Mouse (Mus musculus) embryonic facial prominence, embryonic 10.5 days (tissue): ENCODE measurements around the gene Cdk15. TPM values are rescaled to one million over a fixed set of nuclear protein-coding genes. Genes with fewer than 3 reads are reported as not detected.
A peak's percentile ranks its signal among the peaks of the same experiment; 100 is the strongest.

Experiments
- DNase-seq: peaks from one replicate; pipeline ENCODE4 v3.0.0-alpha.2; 2017; ENCODE audit warnings: low spot score
- H3K27ac ChIP-seq: fragments of 300-500 bp; sonication (generic); replicated peaks from 2 replicates; pipeline ENCODE4 v1.5.1; 2016; ENCODE audit warnings: mild to moderate bottlenecking
- H3K27me3 ChIP-seq: fragments of 300-500 bp; sonication (generic); replicated peaks from 2 replicates; pipeline ENCODE4 v1.6.1; 2016; ENCODE audit warnings: low read depth, mild to moderate bottlenecking; ENCODE audit not compliant: poor library complexity, severe bottlenecking
- H3K36me3 ChIP-seq: fragments of 300-500 bp; sonication (generic); replicated peaks from 2 replicates; pipeline ENCODE4 v1.6.1; 2016; ENCODE audit warnings: mild to moderate bottlenecking, moderate library complexity
- H3K4me1 ChIP-seq: fragments of 300-500 bp; sonication (generic); 2 replicates; pipeline ENCODE4 v1.6.1; 2016
- H3K4me3 ChIP-seq: fragments of 300-500 bp; sonication (generic); 2 replicates; pipeline ENCODE4 v1.5.1; 2016; ENCODE audit warnings: mild to moderate bottlenecking, moderate library complexity
- H3K9me3 ChIP-seq: fragments of 300-500 bp; sonication (generic); 2 replicates; pipeline ENCODE4 v1.6.1; 2016; ENCODE audit warnings: mild to moderate bottlenecking
- WGBS: fragments of 180-500 bp; shearing (Covaris S2); methylation state at CpG from one replicate; pipeline ENCODE4 v1.1.7; 2016; 5-methylcytosine and 5-hydroxymethylcytosine counted together
- polyA plus RNA-seq: library from polyadenylated mRNA; unstranded; fragments of >200 nt; fragmentation: Nextera tagmentation; extraction: Ambion mirVana; gene quantifications from 2 replicates; pipeline ENCODE4 v1.2.1, GENCODE M21; 2016

Cdk15 gene
- polyA plus RNA-seq, 1 experiment from 2014 or later, result 0.61 TPM

GRCm38 (mm10) chr1:59237614-59238211 is 19.0 kb upstream of the Cdk15 start:
- H3K27ac ChIP-seq, result peak overlapping the region; percentile 90
- no peaks in the 10 kb centered on the region for H3K27me3 ChIP-seq
- no peaks in the 10 kb centered on the region for H3K36me3 ChIP-seq
- H3K4me1 ChIP-seq, result peaks cover 16% of the 10 kb centered on the region
- peak; percentile 69 for DNase-seq
- under 1% methylated on average over 19 of the region's 19 CpGs for WGBS
- H3K9me3 ChIP-seq, result 0 out of 2 replicates have a peak, but pooled peaks cover 3% of the 10 kb centered on the region
- peak overlapping the region; percentile 90 for H3K4me3 ChIP-seq

GRCm38 (mm10) chr1:59243770-59244169 is 12.9 kb upstream of the Cdk15 start:
- WGBS, result 63% methylated on average over 2 of the region's 2 CpGs

GRCm38 (mm10) chr1:59247602-59248001 is 9.1 kb upstream of the Cdk15 start:
- H3K4me3 ChIP-seq, result no peak overlapping the region
- no peaks in the 10 kb centered on the region for H3K9me3 ChIP-seq
- WGBS, result 4% methylated on average over 9 of the region's 9 CpGs
- DNase-seq, result peak; percentile 76
- peaks cover 6% of the 10 kb centered on the region for H3K4me1 ChIP-seq
- H3K27ac ChIP-seq, result no peak overlapping the region
- no peaks in the 10 kb centered on the region for H3K27me3 ChIP-seq
- H3K36me3 ChIP-seq, result no peaks in the 10 kb centered on the region

More at GRCm38 (mm10) chr1:59243770-59244169, 12.9 kb upstream of the Cdk15 start:
- H3K4me1 ChIP-seq, result peaks cover 5% of the 10 kb centered on the region; the same call in 1 of the 2 replicates
- H3K27me3 ChIP-seq, result no peaks in the 10 kb centered on the region
- DNase-seq, result no peak
- no peaks in the 10 kb centered on the region for H3K36me3 ChIP-seq
- no peak overlapping the region for H3K27ac ChIP-seq
- H3K4me3 ChIP-seq, result no peak overlapping the region
- 0 out of 2 replicates have a peak, but pooled peaks cover 3% of the 10 kb centered on the region for H3K9me3 ChIP-seq

- peak; percentile 50 for DNase-seq
Observed at GRCm38 (mm10) chr1:59252762-59253161, 3.9 kb upstream of the Cdk15 start.

GRCm38 (mm10) chr1:59253301-59253909 is 3.3 kb upstream of the Cdk15 start:
- peak overlapping the region; percentile 50 for H3K4me3 ChIP-seq
- WGBS, result 2% methylated on average over 16 of the region's 18 CpGs
- H3K4me1 ChIP-seq, result peaks cover 34% of the 10 kb centered on the region
- no peaks in the 10 kb centered on the region for H3K36me3 ChIP-seq
- H3K9me3 ChIP-seq, result no peaks in the 10 kb centered on the region
- DNase-seq, result peak; percentile 43
- peaks cover 12% of the 10 kb centered on the region; the same call in 1 of the 2 replicates for H3K27me3 ChIP-seq
- peak overlapping the region; percentile 59; the same call in 1 of the 2 replicates for H3K27ac ChIP-seq

More at GRCm38 (mm10) chr1:59252762-59253161, 3.9 kb upstream of the Cdk15 start:
- Histone ChIP-seq H3K27ac (no peak overlapping the region), H3K36me3 (no peaks in the 10 kb centered on the region), H3K9me3 (no peaks in the 10 kb centered on the region), H3K4me3 (peak overlapping the region; percentile 50), H3K4me1 (peaks cover 28% of the 10 kb centered on the region), H3K27me3 (peaks cover 12% of the 10 kb centered on the region; the same call in 1 of the 2 replicates)
- 5% methylated on average over 4 of the region's 7 CpGs for WGBS

DNA sequence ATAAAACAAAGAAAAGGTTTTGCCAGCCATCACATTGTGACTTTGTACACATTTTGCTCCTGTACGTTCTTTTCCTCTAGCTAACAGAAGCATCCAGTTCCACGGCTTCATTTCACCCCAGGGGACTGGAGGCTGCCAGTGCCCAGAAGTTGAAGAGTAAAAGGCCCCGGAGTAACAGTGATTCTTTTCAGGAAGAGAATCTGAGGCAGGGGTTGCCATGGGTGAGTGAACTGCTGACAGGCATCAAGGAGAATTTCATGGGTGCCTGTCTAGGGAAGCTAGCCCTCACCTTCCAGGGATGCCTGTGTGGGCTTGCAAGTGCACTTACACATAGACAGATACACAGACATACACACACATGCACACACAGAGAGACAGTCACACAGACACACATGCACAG is 1.0 kb downstream of the Cdk15 start:
- Histone ChIP-seq H3K27ac (peak overlapping the region; percentile 54; the same call in 1 of the 2 replicates), H3K27me3 (peaks cover 25% of the 10 kb centered on the region), H3K36me3 (no peaks in the 10 kb centered on the region), H3K9me3 (no peaks in the 10 kb centered on the region), H3K4me1 (peaks cover 38% of the 10 kb centered on the region), H3K4me3 (no peak overlapping the region)
- 8% methylated on average over 3 of the region's 3 CpGs for WGBS
- DNase-seq, result peak; percentile 41

GRCm38 (mm10) chr1:59268931-59269330 is 12.2 kb downstream of the Cdk15 start:
- Histone ChIP-seq H3K4me3 (no peak overlapping the region), H3K27ac (peak overlapping the region; percentile 48), H3K4me1 (peaks cover 51% of the 10 kb centered on the region), H3K9me3 (no peaks in the 10 kb centered on the region), H3K36me3 (no peaks in the 10 kb centered on the region), H3K27me3 (no peaks in the 10 kb centered on the region)
- 52% methylated on average over 8 of the region's 8 CpGs for WGBS
- no peak for DNase-seq

- H3K36me3 ChIP-seq, result no peaks in the 10 kb centered on the region
- peaks cover 51% of the 10 kb centered on the region for H3K4me1 ChIP-seq
- peak overlapping the region; percentile 78 for H3K27ac ChIP-seq
- no peaks in the 10 kb centered on the region for H3K9me3 ChIP-seq
- 68% methylated on average over 6 of the region's 6 CpGs for WGBS
- no peak for DNase-seq
- peak overlapping the region; percentile 35 for H3K4me3 ChIP-seq
- H3K27me3 ChIP-seq, result no peaks in the 10 kb centered on the region
Observed at GRCm38 (mm10) chr1:59269466-59269865, 12.8 kb downstream of the Cdk15 start.

DNA sequence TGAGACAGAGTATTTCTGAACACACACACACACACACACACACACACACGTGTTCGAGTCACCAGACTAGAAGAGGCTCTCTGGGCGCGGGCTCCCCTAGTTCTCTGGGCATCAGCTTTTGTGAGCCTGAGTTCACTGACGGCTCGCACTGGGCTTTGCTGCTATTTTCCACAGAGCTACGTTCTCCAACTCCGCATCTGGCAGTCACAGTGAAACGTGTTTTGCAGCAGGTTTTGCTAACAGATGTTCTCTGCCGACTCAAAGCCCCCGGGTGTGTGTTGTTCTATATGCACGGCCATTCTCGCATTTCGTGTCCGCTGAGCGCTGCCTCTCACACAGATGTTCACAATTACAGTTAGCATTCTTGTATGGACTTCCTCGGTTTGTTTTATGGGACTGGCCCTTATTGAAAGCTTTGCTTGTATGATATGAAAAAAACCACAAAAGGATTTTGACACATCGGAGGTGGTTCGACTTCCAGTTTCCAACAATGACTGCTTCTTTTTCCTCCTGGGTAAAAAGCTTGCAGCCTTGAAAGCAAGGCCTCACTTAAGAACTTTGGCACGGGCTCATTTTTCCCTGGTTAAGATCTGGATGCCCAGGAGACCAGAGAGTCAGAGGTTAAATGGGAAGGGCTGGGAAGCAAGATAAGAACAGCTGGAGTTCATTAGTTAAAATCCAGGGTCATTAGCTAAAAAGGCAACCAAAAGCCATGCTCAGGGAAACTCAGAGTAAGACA is 13.4 kb downstream of the Cdk15 start:
- H3K9me3 ChIP-seq, result no peaks in the 10 kb centered on the region
- DNase-seq, result peak; percentile 87
- peak overlapping the region; percentile 78 for H3K27ac ChIP-seq
- H3K36me3 ChIP-seq, result no peaks in the 10 kb centered on the region
- H3K4me3 ChIP-seq, result peak overlapping the region; percentile 35
- H3K27me3 ChIP-seq, result peaks cover 4% of the 10 kb centered on the region
- 29% methylated on average over 20 of the region's 20 CpGs for WGBS
- H3K4me1 ChIP-seq, result peaks cover 51% of the 10 kb centered on the region

GRCm38 (mm10) chr1:59272189-59272588 is 15.5 kb downstream of the Cdk15 start:
- Histone ChIP-seq H3K36me3 (no peaks in the 10 kb centered on the region), H3K27me3 (peaks cover 22% of the 10 kb centered on the region), H3K9me3 (no peaks in the 10 kb centered on the region), H3K27ac (no peak overlapping the region; the same call in 1 of the 2 replicates), H3K4me1 (peaks cover 47% of the 10 kb centered on the region), H3K4me3 (no peak overlapping the region)
- no peak for DNase-seq
- 46% methylated on average over 3 of the region's 3 CpGs for WGBS

GRCm38 (mm10) chr1:59285880-59286279 is 29.2 kb downstream of the Cdk15 start:
- H3K4me1 ChIP-seq, result peaks cover 30% of the 10 kb centered on the region
- 91% methylated on average over 5 of the region's 5 CpGs for WGBS
- H3K4me3 ChIP-seq, result no peak overlapping the region
- H3K27me3 ChIP-seq, result peaks cover 4% of the 10 kb centered on the region
- DNase-seq, result no peak
- no peaks in the 10 kb centered on the region for H3K9me3 ChIP-seq
- H3K36me3 ChIP-seq, result no peaks in the 10 kb centered on the region
- H3K27ac ChIP-seq, result no peak overlapping the region

- Histone ChIP-seq H3K9me3 (no peaks in the 10 kb centered on the region), H3K4me3 (no peak overlapping the region), H3K36me3 (no peaks in the 10 kb centered on the region), H3K4me1 (peaks cover 35% of the 10 kb centered on the region), H3K27ac (no peak overlapping the region), H3K27me3 (peaks cover 4% of the 10 kb centered on the region)
- DNase-seq, result no peak
- WGBS, result 77% methylated on average over 13 of the region's 13 CpGs
Observed at GRCm38 (mm10) chr1:59286316-59286850, 29.7 kb downstream of the Cdk15 start.
